Mouse (Mus musculus): ENCODE measurements around the gene Arhgef3.

Gene Arhgef3

GRCm38 (mm10) chr14:27432064-27432463 is 317.4 kb downstream of the Arhgef3 start:
- DNase-seq, result no peak

- DNase-seq, result no peak
Measured at GRCm38 (mm10) chr14:27436116-27436515, 321.4 kb downstream of the Arhgef3 start.

GRCm38 (mm10) chr14:27436826-27437225 is 322.1 kb downstream of the Arhgef3 start:
- DNase-seq, result no peak

GRCm38 (mm10) chr14:27440921-27441320 is 326.2 kb downstream of the Arhgef3 start:
- no peak for DNase-seq

GRCm38 (mm10) chr14:27444851-27445281 is 330.2 kb downstream of the Arhgef3 start:
- DNase-seq, result no peak

GRCm38 (mm10) chr14:27446963-27447362 is 332.3 kb downstream of the Arhgef3 start:
- DNase-seq, result no peak
